ENCODE assay signal across 30 mouse cellular contexts in genomic region chr4:44715621-44716160, GRCm38 (mm10). TPM values are rescaled to one million over a fixed set of nuclear protein-coding genes. Genes with fewer than 3 reads are reported as not detected.
"Had no signal": no experiment of that assay in that cellular context is flagged by ENCODE, and none has a peak within 500 bp of the region (broad histone marks: within the 10 kb centered on the region; RNA-seq: fewer than 3 reads in every experiment).

No protein-coding gene starts in this region.

- H3K27ac ChIP-seq: gastrocnemius, adult 2 months; heart, adult 2 months; heart, embryonic 13.5 days; heart, embryonic 15.5 days; hindbrain, embryonic 14.5 days; kidney, embryonic 15.5 days; kidney, postnatal 0 days; limb, embryonic 13.5 days; limb, embryonic 15.5 days; liver, embryonic 12.5 days had no signal

- H3K4me2 ChIP-seq: heart, embryonic 11.5 days; heart, embryonic 13.5 days; heart, embryonic 15.5 days; hindbrain, embryonic 14.5 days; kidney, embryonic 15.5 days; limb, embryonic 13.5 days; limb, embryonic 15.5 days; liver, embryonic 12.5 days had no signal

- H3K9me3 ChIP-seq: heart, embryonic 13.5 days; heart, embryonic 15.5 days; kidney, embryonic 15.5 days; limb, embryonic 13.5 days; limb, embryonic 15.5 days; liver, embryonic 12.5 days had no signal

- H3K36me3 ChIP-seq: heart, embryonic 13.5 days; heart, embryonic 15.5 days; kidney, embryonic 15.5 days; limb, embryonic 13.5 days; limb, embryonic 15.5 days; liver, embryonic 12.5 days had no signal

- DNase-seq: gastrocnemius, adult 2 months; gastrocnemius, postnatal 10 days; gastrocnemius, postnatal 25 days; heart, adult 2 months; heart, postnatal 14 days; heart, postnatal 36 days; kidney, adult 11 months; kidney, adult 2 months; kidney, adult 9 months; kidney, postnatal 14 days; kidney, postnatal 36 days; layer of hippocampus, adult 9-11 months; layer of hippocampus, postnatal 36 days; left cerebral cortex, postnatal 4 days had no signal

- H3K4me3 ChIP-seq: gastrocnemius, adult 2 months; heart, adult 2 months; heart, embryonic 13.5 days; heart, embryonic 15.5 days; kidney, embryonic 15.5 days; limb, embryonic 13.5 days; limb, embryonic 15.5 days; liver, embryonic 12.5 days had no signal

- H3K9ac ChIP-seq: heart, embryonic 13.5 days; heart, embryonic 15.5 days; hindbrain, embryonic 14.5 days; kidney, embryonic 15.5 days; limb, embryonic 13.5 days; limb, embryonic 15.5 days; liver, embryonic 12.5 days had no signal

- ATAC-seq: hindbrain, embryonic 16.5 days; intestine, embryonic 16.5 days; liver, embryonic 12.5 days had no signal

RNA-seq across cellular contexts. Expression of gene Pax5, which starts 5.4 kb away (rescaled TPM):
- total RNA-seq: granulocyte monocyte progenitor cell, adult 5-6 weeks; hematopoietic stem cell, adult 5-6 weeks had no signal
- polyA plus RNA-seq: heart, embryonic 11.5 days; heart, embryonic 15.5 days; heart, postnatal 0 days; intestine, embryonic 14.5 days; intestine, embryonic 16.5 days; kidney, postnatal 0 days; limb, embryonic 11.5 days; limb, embryonic 13.5 days had no signal
